Mouse (Mus musculus) G1E-ER4 (cell line): Measurements from ENCODE around the gene Aldh8a1. TPM values are rescaled to one million over a fixed set of nuclear protein-coding genes. Genes with fewer than 3 reads are reported as not detected.

ENCODE experiments used
- GATA1 ChIP-seq: IDR thresholded peaks from one replicate; pipeline ENCODE4 v1.8.0; 2012; ENCODE audit warnings: low read length, inconsistent platforms
- polyA plus RNA-seq: library from polyadenylated mRNA; stranded (reverse); fragments of >175 nt; gene quantifications from 2 replicates; pipeline ENCODE4 v1.2.3, GENCODE M21; 2012

Gene Aldh8a1
- polyA plus RNA-seq, 1 experiment, result not detected

DNA sequence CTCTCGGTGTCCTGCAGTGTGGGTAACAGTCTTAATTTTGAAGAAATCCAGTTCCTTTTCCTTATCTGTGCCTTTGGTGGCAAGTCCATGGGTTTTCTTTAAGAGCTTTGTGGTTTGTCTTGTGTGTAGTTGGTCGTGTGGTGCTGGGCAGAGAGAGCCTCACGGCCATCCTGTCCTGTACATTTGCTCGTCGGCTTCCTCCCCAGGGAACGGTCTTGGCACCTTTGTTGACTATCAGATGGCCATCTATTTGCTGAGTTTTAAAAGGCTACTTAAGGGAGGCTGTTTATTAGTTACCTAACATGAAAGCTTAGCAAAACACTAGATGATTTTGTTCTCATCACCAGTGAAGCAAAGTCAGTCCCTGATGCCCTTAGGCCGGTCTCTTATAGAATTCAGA is 15.2 kb upstream of the Aldh8a1 start:
- TF ChIP-seq GATA1, result no peak

DNA sequence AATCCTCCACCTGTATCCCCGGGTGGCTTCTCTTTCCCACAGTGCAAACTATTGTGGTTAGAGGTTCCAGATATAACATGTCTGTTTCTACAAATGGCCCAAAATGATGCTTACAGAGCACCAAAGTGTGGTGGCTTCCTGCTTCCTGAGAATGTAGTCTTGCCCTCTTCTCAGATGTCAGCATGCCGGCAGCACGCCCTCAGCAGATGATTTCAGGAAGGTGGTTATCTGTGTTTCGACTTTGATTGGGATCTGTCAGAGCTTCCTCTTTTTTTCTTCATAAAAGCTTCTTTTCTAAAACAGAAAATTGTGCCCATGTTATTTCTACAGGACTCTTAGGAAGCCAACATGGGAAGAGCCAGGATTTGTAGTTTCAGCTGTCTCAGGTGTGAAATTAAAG is 13.8 kb upstream of the Aldh8a1 start:
- TF ChIP-seq GATA1, result no peak

DNA sequence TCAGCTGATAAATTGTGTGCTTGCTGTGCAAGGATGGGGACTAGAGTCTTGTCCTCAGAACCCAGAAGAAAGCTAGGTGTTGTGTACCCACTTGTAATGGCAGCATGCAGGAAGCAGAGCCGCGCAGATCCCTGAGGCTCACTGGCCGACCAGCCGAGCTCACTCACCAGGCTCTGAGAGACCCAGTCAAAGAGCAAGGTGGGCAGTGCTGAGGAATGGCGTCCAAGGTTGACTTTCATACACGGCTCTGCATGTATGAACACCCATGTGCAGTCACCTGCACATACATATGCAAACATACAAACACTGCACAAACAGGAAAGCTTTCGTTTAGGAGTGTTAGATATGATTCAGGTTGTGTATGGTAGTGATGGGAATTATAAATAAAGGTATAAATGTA is 12.1 kb upstream of the Aldh8a1 start:
- no peak for TF ChIP-seq GATA1

DNA sequence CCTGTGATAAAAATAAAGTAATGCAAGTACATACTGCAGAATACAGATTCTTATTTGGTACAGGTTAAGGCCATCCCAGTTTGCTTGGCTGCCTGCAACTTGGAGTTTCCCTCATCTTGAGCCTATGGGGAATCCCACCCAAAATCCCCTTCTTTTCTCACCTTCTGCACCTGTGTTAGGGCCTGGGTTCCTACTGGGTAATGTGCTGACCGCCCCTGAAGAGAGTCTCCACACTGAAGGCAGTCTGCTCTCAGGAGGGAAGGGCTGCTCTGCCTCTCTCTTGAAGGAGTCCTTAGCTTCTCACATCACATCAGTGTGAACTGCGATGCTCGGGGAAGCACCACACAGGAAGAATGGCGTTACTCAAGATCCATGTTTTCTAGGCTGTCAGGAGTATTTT is 11.2 kb upstream of the Aldh8a1 start:
- TF ChIP-seq GATA1, result no peak

DNA sequence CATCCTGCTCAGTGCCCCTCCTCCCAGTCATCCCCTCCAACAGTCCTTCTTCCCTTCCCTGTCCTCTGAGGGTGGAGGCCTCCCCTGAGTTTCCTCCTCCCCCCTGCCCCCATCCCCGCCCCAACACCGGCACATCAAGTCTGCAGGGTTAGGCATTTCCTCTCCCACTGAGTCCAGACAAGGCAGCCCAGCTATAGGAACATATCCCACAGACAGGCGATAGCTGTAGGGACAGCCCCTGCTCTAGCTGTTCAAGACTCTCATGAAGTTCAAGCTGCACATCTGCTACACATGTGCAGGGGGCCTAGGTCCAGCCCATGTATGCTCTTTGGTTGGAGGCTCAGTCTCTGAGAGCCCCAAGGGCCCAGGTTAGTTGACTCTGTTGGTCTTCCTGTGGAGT is 10.6 kb upstream of the Aldh8a1 start:
- TF ChIP-seq GATA1, result no peak

DNA sequence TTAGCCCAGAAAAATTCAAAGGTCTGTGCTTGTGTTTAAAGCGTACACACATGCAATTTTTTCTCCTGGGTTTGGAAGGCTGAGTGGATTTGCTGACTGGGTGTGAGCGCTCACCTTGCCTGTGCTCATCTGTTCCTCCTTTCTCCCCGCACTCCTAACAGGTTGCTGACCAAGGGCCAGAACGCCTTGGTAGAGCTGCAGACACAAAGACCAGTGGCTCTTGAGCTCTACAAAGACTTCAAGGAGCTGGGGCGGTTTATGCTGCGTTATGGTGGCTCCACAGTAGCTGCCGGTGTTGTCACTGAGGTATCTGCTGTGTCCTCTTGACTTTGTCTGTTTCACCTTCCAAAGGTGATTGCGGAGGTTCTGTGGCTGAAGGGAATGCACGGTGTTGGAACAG is 9.6 kb upstream of the Aldh8a1 start:
- TF ChIP-seq GATA1, result no peak

DNA sequence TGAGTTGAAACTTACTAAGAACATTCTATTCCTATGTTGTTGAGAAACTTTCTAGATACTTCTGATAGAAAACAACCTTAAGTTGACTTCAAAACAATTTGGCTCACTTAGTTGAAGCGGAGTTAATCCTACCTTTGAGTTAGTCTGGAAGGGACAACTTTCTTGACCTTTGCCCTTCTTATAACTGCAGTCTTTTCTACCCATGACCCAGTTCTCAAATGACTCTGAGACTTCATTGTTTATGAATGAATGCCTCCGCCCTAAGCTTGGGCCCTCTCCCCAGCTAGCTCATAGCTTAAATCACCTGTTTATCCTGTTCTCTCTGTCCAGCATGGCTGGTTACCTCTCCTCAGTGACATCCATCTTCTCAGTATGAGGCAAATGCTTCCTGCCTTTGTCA is 7.5 kb upstream of the Aldh8a1 start:
- no peak for TF ChIP-seq GATA1

DNA sequence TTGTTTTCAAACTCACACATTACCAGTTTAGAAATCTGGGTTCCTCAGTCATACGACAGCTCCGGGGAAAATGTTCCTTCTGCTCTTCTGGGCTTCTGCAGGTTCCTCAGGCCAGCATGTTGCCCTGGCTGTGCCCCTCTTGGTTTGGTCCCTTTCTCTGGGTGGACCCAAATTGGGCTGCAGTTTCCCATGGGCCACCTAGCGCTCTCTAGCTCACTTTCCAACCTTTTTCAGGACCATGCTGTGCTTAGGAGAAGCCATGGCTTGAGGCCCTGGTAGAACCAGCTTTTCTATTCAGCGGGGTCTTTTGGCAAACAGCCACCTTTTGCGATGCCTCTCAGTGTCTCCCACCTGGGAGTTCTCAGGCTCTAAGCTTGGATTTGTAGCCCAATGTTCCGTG is 4.8 kb upstream of the Aldh8a1 start:
- no peak for TF ChIP-seq GATA1

DNA sequence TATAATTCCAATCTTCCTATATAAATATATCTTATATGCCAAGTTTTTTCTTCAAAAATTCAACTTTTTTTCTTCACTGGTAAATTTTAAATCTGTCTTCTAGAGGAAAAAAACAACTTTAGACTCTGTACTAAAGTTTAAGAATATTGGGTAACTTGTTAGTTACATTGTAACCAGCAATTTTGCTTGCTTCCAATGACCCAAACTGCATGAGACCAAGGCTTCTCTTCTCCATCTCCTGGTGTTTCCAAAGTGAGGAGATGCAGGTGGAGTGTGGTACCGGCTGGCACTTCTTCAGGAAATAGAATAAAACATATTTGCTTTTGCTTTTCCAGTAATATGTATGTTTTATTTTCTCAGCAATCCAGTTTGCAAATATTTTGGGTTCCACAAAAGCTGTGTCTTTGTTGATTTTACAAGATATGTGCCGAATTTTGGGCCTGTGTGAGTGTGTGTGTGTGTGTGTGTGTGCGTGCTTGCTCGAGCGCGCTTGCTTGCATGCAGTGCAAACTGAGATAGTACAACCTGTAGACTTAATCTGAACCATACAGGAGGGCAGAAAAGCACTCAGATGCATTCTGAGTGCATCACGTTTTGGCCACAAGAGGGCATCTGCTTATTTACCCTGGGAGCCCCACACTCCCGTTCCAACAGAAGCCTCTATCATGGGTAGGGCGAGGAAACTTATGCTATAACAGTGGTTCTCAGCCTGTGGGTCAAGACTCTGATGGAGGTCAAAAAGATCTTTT is 1.3 kb downstream of the Aldh8a1 start:
- TF ChIP-seq GATA1, result no peak

DNA sequence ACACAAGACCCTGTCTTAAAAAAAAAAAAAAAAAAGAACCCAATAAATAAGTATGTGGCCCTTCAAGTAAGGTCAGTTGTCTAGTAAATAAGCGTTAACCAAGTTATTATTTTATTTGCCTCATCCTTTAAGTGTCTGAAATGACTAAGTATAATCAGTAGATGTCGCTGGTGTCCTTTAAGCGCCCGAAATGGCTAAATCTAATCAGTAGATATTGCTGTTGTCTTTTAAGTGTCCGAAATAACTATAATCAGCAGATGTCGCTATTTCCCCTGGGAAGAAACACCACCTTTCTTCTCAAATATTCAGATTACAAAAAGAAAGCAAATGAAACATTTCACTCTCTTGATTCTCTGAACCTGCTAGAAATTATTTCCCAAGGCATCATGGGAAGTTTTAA is 5.8 kb downstream of the Aldh8a1 start:
- TF ChIP-seq GATA1, result peak; percentile 73

DNA sequence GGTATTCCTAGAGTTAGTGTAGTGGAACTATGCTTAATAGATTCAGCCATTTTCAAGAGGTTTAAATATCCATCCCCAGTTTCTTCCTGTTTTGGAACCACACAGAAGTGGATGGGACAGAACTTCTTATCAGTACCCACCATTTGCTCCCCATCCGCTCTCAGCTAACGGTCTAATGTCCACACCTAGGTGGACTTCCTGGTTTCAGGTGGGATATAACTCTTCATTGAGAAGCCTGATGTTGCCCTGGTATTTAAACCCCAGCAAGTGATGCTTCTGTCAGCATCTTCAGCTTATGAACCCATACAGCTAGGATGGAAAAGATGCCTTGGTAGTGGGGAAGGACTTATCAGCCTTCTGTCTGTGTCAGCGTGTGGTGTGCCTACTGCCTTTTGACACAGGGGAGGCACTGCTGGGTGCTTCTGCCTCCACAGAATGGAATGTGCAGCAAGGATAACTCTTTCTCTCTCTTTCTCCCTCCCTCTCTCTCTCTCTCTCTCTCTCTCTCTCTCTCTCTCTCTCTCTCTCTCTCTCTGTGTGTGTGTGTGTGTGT is 8.1 kb downstream of the Aldh8a1 start:
- TF ChIP-seq GATA1, result no peak

DNA sequence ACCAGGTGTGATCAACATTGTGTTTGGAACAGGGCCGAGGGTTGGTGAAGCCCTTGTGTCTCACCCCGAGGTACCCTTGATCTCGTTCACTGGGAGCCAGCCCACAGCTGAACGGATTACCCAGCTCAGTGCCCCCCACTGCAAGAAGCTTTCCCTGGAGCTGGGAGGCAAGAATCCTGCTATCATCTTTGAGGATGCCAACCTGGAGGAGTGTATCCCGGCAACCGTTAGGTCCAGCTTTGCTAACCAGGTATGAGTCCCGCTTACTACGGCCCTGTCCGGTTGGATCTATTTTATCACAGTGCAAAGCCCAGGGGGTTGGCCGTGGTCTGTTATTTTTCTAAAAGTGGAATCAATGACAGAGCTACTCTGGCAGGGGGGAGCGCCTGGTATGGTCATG is 12.0 kb downstream of the Aldh8a1 start:
- no peak for TF ChIP-seq GATA1

DNA sequence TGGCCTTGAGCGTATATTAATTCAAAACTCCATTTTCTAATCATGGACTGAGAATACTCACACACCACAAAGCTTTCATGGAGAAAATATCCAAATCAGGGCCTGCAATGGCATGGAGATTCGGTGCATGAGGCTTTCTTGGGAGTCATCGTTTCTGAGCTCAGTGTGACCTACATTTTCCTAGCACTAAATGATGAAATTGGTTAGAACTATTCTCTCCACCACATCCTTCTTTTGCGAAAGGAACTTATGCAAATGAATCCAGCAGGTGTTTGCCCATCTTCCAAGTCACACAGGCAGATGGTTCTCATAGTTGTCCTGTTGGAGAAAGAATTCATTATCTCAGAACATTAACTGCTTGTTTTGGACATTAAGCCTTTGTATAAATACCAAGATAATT is 13.3 kb downstream of the Aldh8a1 start:
- no peak for TF ChIP-seq GATA1

DNA sequence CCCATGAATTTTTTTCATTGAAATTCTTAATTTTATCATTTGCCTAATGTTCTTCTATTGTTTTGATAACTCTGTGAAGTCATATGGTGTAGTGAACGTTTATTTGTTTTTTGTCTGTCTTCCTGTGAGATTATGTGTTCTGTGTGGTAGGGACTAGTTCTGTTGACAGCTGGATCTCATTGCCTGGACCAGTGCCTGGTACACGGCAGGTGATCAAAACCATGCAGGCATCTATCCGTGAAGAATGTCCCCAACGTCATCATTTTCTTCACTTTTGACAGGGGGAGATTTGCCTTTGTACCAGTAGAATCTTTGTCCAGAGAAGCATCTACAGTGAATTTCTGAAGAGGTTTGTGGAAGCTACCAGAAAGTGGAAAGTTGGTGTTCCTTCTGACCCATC is 14.2 kb downstream of the Aldh8a1 start:
- no peak for TF ChIP-seq GATA1

DNA sequence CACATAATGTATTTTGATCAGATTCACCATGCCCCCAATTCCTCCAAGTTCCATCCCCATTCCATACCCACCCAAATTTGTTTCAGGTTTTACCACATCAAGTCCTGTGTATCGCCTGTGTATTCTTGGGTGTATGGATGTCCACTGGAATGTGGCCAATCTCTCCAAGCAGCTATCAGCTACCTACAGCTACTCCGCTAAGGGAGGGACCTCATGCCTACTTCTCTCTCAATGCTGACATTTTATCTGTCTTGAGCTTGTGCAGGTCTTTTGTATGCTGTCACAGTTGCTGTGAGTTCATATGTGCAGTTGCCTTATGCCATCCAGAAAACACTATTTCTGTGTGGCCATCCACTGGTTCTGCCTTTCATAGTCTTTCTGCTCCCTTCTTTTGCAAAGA is 16.3 kb downstream of the Aldh8a1 start:
- no peak for TF ChIP-seq GATA1

DNA sequence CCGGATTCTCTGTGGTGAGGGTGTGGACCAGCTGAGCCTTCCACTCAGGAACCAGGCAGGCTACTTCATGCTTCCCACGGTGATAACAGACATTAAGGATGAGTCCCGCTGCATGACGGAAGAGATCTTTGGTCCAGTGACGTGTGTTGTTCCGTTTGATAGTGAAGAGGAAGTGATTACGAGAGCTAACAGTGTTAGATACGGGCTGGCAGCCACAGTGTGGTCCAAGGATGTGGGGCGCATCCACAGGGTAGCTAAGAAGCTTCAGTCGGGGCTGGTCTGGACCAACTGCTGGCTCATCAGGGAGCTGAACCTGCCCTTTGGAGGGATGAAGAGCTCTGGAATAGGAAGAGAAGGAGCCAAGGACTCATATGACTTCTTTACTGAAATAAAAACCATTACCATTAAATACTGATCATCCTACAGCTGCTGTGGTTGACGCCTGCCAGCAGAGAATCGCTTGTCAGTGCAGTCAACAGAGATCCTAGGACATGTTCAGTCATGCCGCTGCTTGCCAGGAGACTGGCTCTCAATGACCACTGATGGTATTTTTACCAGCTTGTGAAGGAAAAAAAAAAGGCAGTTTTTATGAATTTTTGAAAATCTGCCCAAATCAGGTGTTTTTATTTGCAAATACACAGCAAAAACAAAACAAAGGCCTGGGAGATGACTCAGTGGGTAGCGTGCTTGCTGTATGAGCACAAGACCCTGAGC is 18.5 kb downstream of the Aldh8a1 start:
- TF ChIP-seq GATA1, result peak; percentile 79

DNA sequence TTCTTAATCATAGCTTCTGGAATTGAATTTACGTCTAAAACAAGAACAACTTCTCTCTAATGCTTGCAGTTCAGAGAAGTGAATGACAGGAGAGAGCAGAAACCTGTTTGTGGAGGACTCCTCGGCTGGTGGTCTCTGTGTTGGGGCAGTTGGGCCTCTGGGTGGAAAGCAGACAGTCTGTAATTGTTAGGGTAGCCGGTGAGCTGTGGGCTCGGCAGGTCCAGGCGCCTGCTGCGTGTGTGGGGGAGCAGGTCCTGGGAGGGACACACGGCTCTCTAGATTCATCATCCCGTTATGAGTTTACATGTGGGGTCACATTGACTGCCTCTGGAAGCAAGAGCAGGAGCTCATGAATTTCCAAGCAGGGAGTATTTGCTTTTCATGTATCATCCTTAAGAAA is 22.5 kb downstream of the Aldh8a1 start:
- TF ChIP-seq GATA1, result no peak
